Mouse (Mus musculus): ENCODE results near the gene Gm19345.

Gene Gm19345

GRCm38 (mm10) chr7:19823256-19824181 is 28.3 kb upstream of the Gm19345 start:
- no peak for TF ChIP-seq POU5F1 (IDR thresholded peaks at IDR 0.05; ENCODE audit: borderline replicate concordance, low read length)
- TF ChIP-seq NANOG (IDR thresholded peaks at IDR 0.05; ENCODE audit: borderline replicate concordance, low read length) = no peak; the same call in 1 of the 2 replicates
- no peak for TF ChIP-seq CTCF (conservative IDR thresholded peaks at IDR 0.05; ENCODE audit: low read length)
- Histone ChIP-seq H3K27me3 (ENCODE audit: insufficient read depth, low read length) (no peaks in the 10 kb centered on the region), H3K36me3 (ENCODE audit: insufficient read depth, low read length) (peaks cover 22% of the 10 kb centered on the region), H3K9me3 (ENCODE audit: low read length) (no peaks in the 10 kb centered on the region), H3K4me1 (replicated peaks; ENCODE audit: low read depth, low read length) (peaks cover 78% of the 10 kb centered on the region), H3K4me3 (replicated peaks; ENCODE audit: low read length) (peak overlapping the region; percentile 88)

- H3K4me3 ChIP-seq (replicated peaks; ENCODE audit: low read length) = peak overlapping the region; percentile 88
Measured at GRCm38 (mm10) chr7:19824182-19824973, 27.4 kb upstream of the Gm19345 start.

GRCm38 (mm10) chr7:19826756-19827155 is 25.0 kb upstream of the Gm19345 start:
- H3K36me3 ChIP-seq (ENCODE audit: insufficient read depth, low read length) = no peaks in the 10 kb centered on the region
- peak overlapping the region; percentile 58 for H3K4me3 ChIP-seq (replicated peaks; ENCODE audit: low read length)
- H3K9me3 ChIP-seq (ENCODE audit: low read length) = no peaks in the 10 kb centered on the region
- no peaks in the 10 kb centered on the region for H3K27me3 ChIP-seq (ENCODE audit: insufficient read depth, low read length)
- H3K4me1 ChIP-seq (replicated peaks; ENCODE audit: low read depth, low read length) = peaks cover 77% of the 10 kb centered on the region
- no peak for TF ChIP-seq CTCF (conservative IDR thresholded peaks at IDR 0.05; ENCODE audit: low read length)
- no peak for TF ChIP-seq POU5F1 (IDR thresholded peaks at IDR 0.05; ENCODE audit: borderline replicate concordance, low read length)
- TF ChIP-seq NANOG (IDR thresholded peaks at IDR 0.05; ENCODE audit: borderline replicate concordance, low read length) = no peak

More at GRCm38 (mm10) chr7:19824182-19824973, 27.4 kb upstream of the Gm19345 start:
- TF ChIP-seq POU5F1 (IDR thresholded peaks at IDR 0.05; ENCODE audit: borderline replicate concordance, low read length) = no peak
- TF ChIP-seq NANOG (IDR thresholded peaks at IDR 0.05; ENCODE audit: borderline replicate concordance, low read length) = no peak
- no peak for TF ChIP-seq CTCF (conservative IDR thresholded peaks at IDR 0.05; ENCODE audit: low read length)
- H3K36me3 ChIP-seq (ENCODE audit: insufficient read depth, low read length) = peaks cover 14% of the 10 kb centered on the region
- peaks cover 75% of the 10 kb centered on the region for H3K4me1 ChIP-seq (replicated peaks; ENCODE audit: low read depth, low read length)
- H3K27me3 ChIP-seq (ENCODE audit: insufficient read depth, low read length) = no peaks in the 10 kb centered on the region
- H3K9me3 ChIP-seq (ENCODE audit: low read length) = no peaks in the 10 kb centered on the region

- Histone ChIP-seq H3K9me3 (ENCODE audit: low read length) (no peaks in the 10 kb centered on the region), H3K27me3 (ENCODE audit: insufficient read depth, low read length) (no peaks in the 10 kb centered on the region), H3K4me3 (replicated peaks; ENCODE audit: low read length) (no peak overlapping the region), H3K36me3 (ENCODE audit: insufficient read depth, low read length) (no peaks in the 10 kb centered on the region), H3K4me1 (replicated peaks; ENCODE audit: low read depth, low read length) (peaks cover 66% of the 10 kb centered on the region)
- TF ChIP-seq POU5F1 (IDR thresholded peaks at IDR 0.05; ENCODE audit: borderline replicate concordance, low read length) = no peak
- no peak for TF ChIP-seq NANOG (IDR thresholded peaks at IDR 0.05; ENCODE audit: borderline replicate concordance, low read length)
- no peak for TF ChIP-seq CTCF (conservative IDR thresholded peaks at IDR 0.05; ENCODE audit: low read length)
Measured at GRCm38 (mm10) chr7:19829694-19830093, 22.1 kb upstream of the Gm19345 start.

- Histone ChIP-seq H3K36me3 (ENCODE audit: insufficient read depth, low read length) (no peaks in the 10 kb centered on the region), H3K9me3 (ENCODE audit: low read length) (no peaks in the 10 kb centered on the region), H3K4me3 (replicated peaks; ENCODE audit: low read length) (peak overlapping the region; percentile 61), H3K27me3 (ENCODE audit: insufficient read depth, low read length) (no peaks in the 10 kb centered on the region), H3K4me1 (replicated peaks; ENCODE audit: low read depth, low read length) (peaks cover 57% of the 10 kb centered on the region)
- TF ChIP-seq NANOG (IDR thresholded peaks at IDR 0.05; ENCODE audit: borderline replicate concordance, low read length) = no peak
- no peak for TF ChIP-seq CTCF (conservative IDR thresholded peaks at IDR 0.05; ENCODE audit: low read length)
- no peak for TF ChIP-seq POU5F1 (IDR thresholded peaks at IDR 0.05; ENCODE audit: borderline replicate concordance, low read length)
Measured at GRCm38 (mm10) chr7:19830682-19831156, 21.1 kb upstream of the Gm19345 start.

- Histone ChIP-seq H3K27me3 (ENCODE audit: insufficient read depth, low read length) (no peaks in the 10 kb centered on the region), H3K4me1 (replicated peaks; ENCODE audit: low read depth, low read length) (peaks cover 47% of the 10 kb centered on the region), H3K4me3 (replicated peaks; ENCODE audit: low read length) (no peak overlapping the region; the same call in 1 of the 2 replicates), H3K36me3 (ENCODE audit: insufficient read depth, low read length) (no peaks in the 10 kb centered on the region), H3K9me3 (ENCODE audit: low read length) (no peaks in the 10 kb centered on the region)
- no peak for TF ChIP-seq CTCF (conservative IDR thresholded peaks at IDR 0.05; ENCODE audit: low read length)
- TF ChIP-seq POU5F1 (IDR thresholded peaks at IDR 0.05; ENCODE audit: borderline replicate concordance, low read length) = no peak
- no peak for TF ChIP-seq NANOG (IDR thresholded peaks at IDR 0.05; ENCODE audit: borderline replicate concordance, low read length)
Measured at GRCm38 (mm10) chr7:19831837-19832236, 20.0 kb upstream of the Gm19345 start.

- TF ChIP-seq NANOG (IDR thresholded peaks at IDR 0.05; ENCODE audit: borderline replicate concordance, low read length) (no peak), CTCF (conservative IDR thresholded peaks at IDR 0.05; ENCODE audit: low read length) (peak; percentile 41)
- no peaks in the 10 kb centered on the region for H3K36me3 ChIP-seq (ENCODE audit: insufficient read depth, low read length)
- no peaks in the 10 kb centered on the region for H3K9me3 ChIP-seq (ENCODE audit: low read length)
- H3K4me1 ChIP-seq (replicated peaks; ENCODE audit: low read depth, low read length) = peaks cover 35% of the 10 kb centered on the region
- H3K4me3 ChIP-seq (replicated peaks; ENCODE audit: low read length) = no peak overlapping the region
- H3K27me3 ChIP-seq (ENCODE audit: insufficient read depth, low read length) = no peaks in the 10 kb centered on the region
Measured at GRCm38 (mm10) chr7:19834055-19834454, 17.7 kb upstream of the Gm19345 start.

GRCm38 (mm10) chr7:19836843-19837242 is 15.0 kb upstream of the Gm19345 start:
- Histone ChIP-seq H3K9me3 (ENCODE audit: low read length) (no peaks in the 10 kb centered on the region), H3K27me3 (ENCODE audit: insufficient read depth, low read length) (no peaks in the 10 kb centered on the region), H3K4me3 (replicated peaks; ENCODE audit: low read length) (no peak overlapping the region), H3K4me1 (replicated peaks; ENCODE audit: low read depth, low read length) (peaks cover 21% of the 10 kb centered on the region), H3K36me3 (ENCODE audit: insufficient read depth, low read length) (no peaks in the 10 kb centered on the region)
- no peak for TF ChIP-seq POU5F1 (IDR thresholded peaks at IDR 0.05; ENCODE audit: borderline replicate concordance, low read length)
- no peak for TF ChIP-seq NANOG (IDR thresholded peaks at IDR 0.05; ENCODE audit: borderline replicate concordance, low read length)
- no peak for TF ChIP-seq CTCF (conservative IDR thresholded peaks at IDR 0.05; ENCODE audit: low read length)
